Mouse (Mus musculus) cerebellum, adult 2 months (tissue): ENCODE measurements around the gene Popdc2. TPM values are rescaled to one million over a fixed set of nuclear protein-coding genes. Genes with fewer than 3 reads are reported as not detected.

ENCODE experiments used
- DNase-seq, 2 experiments: peaks; one replicate each; pipeline ENCODE4 v3.0.0; 2021
- H3K27ac ChIP-seq: fragments of 200-500 bp; 2 replicates; pipeline ENCODE4 v1.5.1; 2012; ENCODE audit warnings: low read length, control low read depth, inconsistent platforms; ENCODE audit not compliant: insufficient read depth
- H3K27me3 ChIP-seq: fragments of 200-500 bp; 2 replicates; pipeline ENCODE4 v1.6.1; 2012; ENCODE audit warnings: inconsistent platforms, mild to moderate bottlenecking, low read length, moderate library complexity; ENCODE audit not compliant: control insufficient read depth, insufficient read depth
- H3K4me1 ChIP-seq: fragments of 200-500 bp; 2 replicates; pipeline ENCODE4 v1.6.1; 2011; ENCODE audit warnings: low read length; ENCODE audit not compliant: control insufficient read depth, insufficient read depth
- H3K4me3 ChIP-seq: fragments of 200-500 bp; replicated peaks from 2 replicates; pipeline ENCODE3; 2011; ENCODE audit warnings: mild to moderate bottlenecking, low read depth, low read length, control low read depth; ENCODE audit not compliant: insufficient read depth
- CTCF ChIP-seq: fragments of 200-500 bp; IDR thresholded peaks from 2 replicates; pipeline ENCODE4 v1.5.1; 2011; ENCODE audit warnings: low read depth, mild to moderate bottlenecking, control low read depth, low read length, moderate library complexity, borderline replicate concordance; ENCODE audit not compliant: insufficient read depth
- POLR2A ChIP-seq: fragments of 200-500 bp; IDR thresholded peaks from 2 replicates; pipeline ENCODE4 v1.6.1; 2011; ENCODE audit warnings: low read length, control low read depth, borderline replicate concordance; ENCODE audit not compliant: insufficient read depth
- WGBS: fragments of 180-500 bp; shearing (Covaris S2); methylation state at CpG from one replicate; pipeline ENCODE4 v1.1.7; 2018; 5-methylcytosine and 5-hydroxymethylcytosine counted together
- polyA plus RNA-seq: library from polyadenylated mRNA; depleted of rRNA; stranded (reverse); fragments of >200 nt; gene quantifications from 2 replicates; pipeline ENCODE4 v1.2.3, GENCODE M21; 2012

Gene Popdc2
- polyA plus RNA-seq, 1 experiment: 0.31 TPM

GRCm38 (mm10) chr16:38392126-38392894, 30.3 kb downstream of the Popdc2 start:
- H3K4me3 ChIP-seq: peak overlapping the region; percentile 45
- no peak overlapping the region; the same call in 1 of the 2 replicates for H3K27ac ChIP-seq
- TF ChIP-seq CTCF (no peak), POLR2A (no peak)
- peak in 1 of 2 experiments; percentile 30 for DNase-seq
- no peaks in the 10 kb centered on the region for H3K4me1 ChIP-seq
- 65% methylated on average over 23 of the region's 23 CpGs for WGBS
- H3K27me3 ChIP-seq: no peaks in the 10 kb centered on the region

GRCm38 (mm10) chr16:38394191-38394618, 32.2 kb downstream of the Popdc2 start:
- H3K27me3 ChIP-seq: no peaks in the 10 kb centered on the region
- no peak overlapping the region for H3K27ac ChIP-seq
- no peak for DNase-seq
- H3K4me1 ChIP-seq: no peaks in the 10 kb centered on the region
- WGBS: 92% methylated on average over 8 of the region's 8 CpGs
- H3K4me3 ChIP-seq: no peak overlapping the region
- no peak for TF ChIP-seq CTCF
- TF ChIP-seq POLR2A: no peak

DNA sequence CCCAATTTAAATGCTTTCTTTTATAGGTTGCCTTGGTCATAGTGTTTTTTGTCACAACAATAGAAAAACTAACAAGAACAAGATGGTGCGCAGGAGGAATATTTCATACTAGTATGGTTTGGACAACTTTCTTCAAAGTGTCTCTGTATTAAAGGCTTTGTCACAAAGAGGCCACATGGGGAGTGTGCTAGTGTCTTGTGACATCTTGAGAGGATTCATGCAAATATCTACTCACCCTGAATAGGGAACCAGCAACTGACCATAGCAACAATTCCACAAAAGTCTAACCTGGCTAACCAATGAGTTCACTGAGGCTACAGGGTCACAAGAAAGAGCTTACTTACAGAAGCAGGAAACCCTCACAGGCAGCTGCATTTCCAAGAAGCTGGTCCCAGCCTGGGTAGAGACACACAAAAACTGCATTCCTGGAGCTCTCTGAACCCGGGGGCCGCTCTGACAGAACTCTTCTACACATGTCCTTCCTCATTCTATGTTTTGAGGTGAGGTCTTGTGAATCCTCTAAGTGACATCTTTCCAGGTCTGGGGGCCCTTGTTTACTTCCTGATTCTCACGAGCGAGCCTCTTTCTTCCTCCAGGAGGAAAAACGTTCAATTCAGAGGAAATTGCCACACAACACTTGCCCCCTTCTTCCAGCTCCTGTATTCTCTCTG, 33.2 kb downstream of the Popdc2 start:
- TF ChIP-seq POLR2A (no peak), CTCF (no peak)
- Histone ChIP-seq H3K27ac (no peak overlapping the region), H3K4me3 (no peak overlapping the region), H3K4me1 (no peaks in the 10 kb centered on the region), H3K27me3 (no peaks in the 10 kb centered on the region)
- no peak for DNase-seq
- WGBS: 87% methylated on average over 6 of the region's 6 CpGs

DNA sequence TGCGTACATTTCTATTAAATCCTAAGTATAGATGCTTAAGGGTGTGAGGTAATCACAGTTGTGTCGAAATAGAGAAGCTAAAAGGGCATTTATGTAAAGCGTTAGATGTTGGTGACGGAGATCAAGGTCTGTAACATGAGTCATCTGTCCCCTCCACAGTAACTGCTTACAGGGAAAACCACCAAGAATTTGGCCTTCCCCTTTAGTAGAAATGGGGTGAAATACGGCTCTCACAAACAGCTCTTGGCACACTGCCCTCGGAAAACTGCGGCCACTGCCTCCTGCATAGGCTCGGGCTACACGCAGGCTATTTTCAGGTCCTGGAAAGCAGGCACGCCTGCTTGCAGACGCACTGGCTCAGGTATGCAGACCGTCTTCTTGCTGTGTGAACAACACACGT, 34.1 kb downstream of the Popdc2 start:
- Histone ChIP-seq H3K4me3 (no peak overlapping the region), H3K4me1 (no peaks in the 10 kb centered on the region), H3K27ac (no peak overlapping the region), H3K27me3 (no peaks in the 10 kb centered on the region)
- peak; percentile 58 to 63 for DNase-seq
- 20% methylated on average over 13 of the region's 13 CpGs for WGBS
- no peak for TF ChIP-seq POLR2A

DNA sequence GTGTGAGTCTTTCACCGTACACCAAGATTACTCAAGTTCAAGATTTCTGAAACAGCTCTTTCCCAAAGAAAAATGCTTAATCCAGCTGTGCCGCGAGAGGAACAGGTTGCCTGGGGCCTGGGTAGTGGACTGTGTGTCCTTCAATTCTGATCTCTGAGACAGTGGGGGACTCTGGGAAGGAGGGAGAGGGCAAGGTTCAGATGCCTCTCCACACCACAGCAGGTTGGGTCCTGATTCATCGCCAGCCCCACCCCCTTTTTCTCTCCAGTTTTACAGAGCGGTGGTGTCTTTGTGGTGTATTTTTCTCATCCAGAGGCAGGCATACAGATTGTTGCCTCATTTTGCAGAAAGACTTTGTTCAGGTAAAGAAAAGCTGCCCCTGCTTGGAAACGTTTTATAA, 36.3 kb downstream of the Popdc2 start:
- no peak for TF ChIP-seq CTCF
- no peak for TF ChIP-seq POLR2A
- WGBS: 95% methylated on average over 6 of the region's 6 CpGs
- no peak for DNase-seq

DNA sequence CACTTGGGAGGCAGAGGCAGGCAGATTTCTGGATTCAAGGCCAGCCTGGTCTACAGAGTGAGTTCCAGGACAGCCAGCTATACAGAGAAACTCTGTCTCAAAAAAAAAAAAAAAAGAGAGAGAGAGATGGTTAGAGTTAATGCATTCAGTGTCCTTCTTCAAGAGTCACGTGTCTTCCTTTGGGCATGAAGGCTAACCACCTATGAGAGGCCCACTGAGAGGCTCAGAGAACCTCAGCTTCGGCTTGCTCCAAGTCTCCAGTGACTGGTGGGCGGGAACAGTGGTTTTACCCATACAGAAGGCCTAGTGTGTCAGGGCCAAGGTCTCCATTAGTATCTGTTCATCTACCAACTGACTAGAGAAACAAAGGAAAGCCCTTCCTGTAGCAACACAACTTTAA, 37.1 kb downstream of the Popdc2 start:
- no peaks in the 10 kb centered on the region for H3K4me1 ChIP-seq
- WGBS: 79% methylated on average over 3 of the region's 3 CpGs
- H3K27ac ChIP-seq: no peak overlapping the region
- no peak overlapping the region for H3K4me3 ChIP-seq
- no peaks in the 10 kb centered on the region for H3K27me3 ChIP-seq
- no peak for DNase-seq
- TF ChIP-seq CTCF: no peak
- no peak for TF ChIP-seq POLR2A

More for the DNA sequence above, 36.3 kb downstream of the Popdc2 start:
- Histone ChIP-seq H3K4me1 (no peaks in the 10 kb centered on the region), H3K27ac (no peak overlapping the region), H3K4me3 (no peak overlapping the region), H3K27me3 (no peaks in the 10 kb centered on the region)

DNA sequence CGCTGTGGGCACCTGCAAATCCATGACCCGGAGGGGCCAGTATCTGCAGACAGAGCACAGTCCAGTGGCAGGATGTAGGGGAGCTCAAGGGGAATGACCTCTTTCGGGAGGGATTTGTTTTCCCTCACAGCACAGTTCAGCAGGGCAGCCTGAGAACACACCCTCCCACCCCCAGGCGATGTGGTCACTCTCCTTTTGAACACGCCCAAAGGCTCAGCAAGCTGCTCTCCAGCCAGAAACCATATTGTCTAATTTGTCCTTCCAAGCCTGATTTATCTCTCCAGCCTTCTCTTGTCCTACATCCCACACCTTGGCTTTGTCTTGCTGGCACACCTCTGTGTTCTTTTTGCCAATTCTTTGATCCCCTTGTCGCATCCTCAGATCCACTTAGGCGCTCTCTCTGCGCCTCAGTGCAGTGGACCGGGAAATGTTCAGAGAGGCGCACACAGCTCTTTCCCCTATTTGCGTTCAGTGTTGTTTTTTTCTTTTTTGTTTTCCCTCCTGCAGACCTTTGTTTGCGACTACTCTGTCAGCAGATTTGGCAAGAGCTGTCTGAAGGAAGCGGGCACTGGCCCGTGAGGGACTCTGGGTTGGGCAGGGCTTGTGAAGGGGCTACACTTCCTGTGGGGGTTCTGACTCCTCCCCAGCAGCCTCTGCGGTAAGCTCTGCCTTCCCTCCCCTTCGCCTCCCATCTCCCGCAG, 37.7 kb downstream of the Popdc2 start:
- Histone ChIP-seq H3K4me3 (peak overlapping the region; percentile 35), H3K4me1 (no peaks in the 10 kb centered on the region), H3K27ac (no peak overlapping the region), H3K27me3 (no peaks in the 10 kb centered on the region)
- WGBS: 14% methylated on average over 17 of the region's 17 CpGs
- peak; percentile 23 to 26 for DNase-seq
- TF ChIP-seq CTCF (no peak), POLR2A (no peak)

DNA sequence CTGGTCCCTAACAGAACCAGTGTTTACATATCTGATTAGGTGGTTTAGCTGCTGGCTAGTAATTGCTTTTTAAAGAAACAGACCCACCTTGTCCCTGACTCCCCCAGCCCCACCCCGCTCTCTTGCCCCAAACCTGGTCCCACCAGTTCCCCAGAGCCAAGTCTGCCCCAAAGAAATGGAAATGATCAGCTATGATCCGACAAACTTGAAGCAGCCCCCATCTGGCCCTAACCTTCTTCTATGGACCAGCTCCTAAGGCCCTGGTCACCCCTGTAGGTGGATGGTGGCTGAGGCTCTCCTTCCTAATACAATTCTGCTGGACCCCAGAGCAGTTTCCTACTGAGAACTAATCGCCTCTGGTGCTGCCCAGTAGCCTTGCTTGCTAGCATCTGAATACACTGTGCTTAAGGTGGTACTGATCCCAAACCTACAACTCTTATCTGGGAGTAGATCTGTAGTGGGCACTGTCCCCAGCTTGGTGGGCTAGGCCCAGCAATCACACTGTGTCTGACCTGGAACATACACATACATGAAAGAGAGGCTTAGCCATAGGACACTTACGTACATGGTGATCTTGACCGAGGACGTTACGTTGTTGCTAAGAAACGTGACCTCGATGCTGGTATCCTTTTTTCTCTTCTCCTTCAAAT, 38.4 kb downstream of the Popdc2 start:
- no peak for DNase-seq
- Histone ChIP-seq H3K4me1 (no peaks in the 10 kb centered on the region), H3K27ac (no peak overlapping the region), H3K27me3 (no peaks in the 10 kb centered on the region; the same call in 1 of the 2 replicates), H3K4me3 (no peak overlapping the region)
- 79% methylated on average over 9 of the region's 9 CpGs for WGBS
- TF ChIP-seq CTCF (no peak), POLR2A (no peak)
